Mouse (Mus musculus): ENCODE results near the gene Sem1. TPM values are rescaled to one million over a fixed set of nuclear protein-coding genes. Genes with fewer than 3 reads are reported as not detected.
A peak's percentile ranks its signal among the peaks of the same experiment; 100 is the strongest.

Gene Sem1
- polyA plus RNA-seq (2012; rRNA removed): 62.3 and 62.7 TPM in 2 replicates

DNA sequence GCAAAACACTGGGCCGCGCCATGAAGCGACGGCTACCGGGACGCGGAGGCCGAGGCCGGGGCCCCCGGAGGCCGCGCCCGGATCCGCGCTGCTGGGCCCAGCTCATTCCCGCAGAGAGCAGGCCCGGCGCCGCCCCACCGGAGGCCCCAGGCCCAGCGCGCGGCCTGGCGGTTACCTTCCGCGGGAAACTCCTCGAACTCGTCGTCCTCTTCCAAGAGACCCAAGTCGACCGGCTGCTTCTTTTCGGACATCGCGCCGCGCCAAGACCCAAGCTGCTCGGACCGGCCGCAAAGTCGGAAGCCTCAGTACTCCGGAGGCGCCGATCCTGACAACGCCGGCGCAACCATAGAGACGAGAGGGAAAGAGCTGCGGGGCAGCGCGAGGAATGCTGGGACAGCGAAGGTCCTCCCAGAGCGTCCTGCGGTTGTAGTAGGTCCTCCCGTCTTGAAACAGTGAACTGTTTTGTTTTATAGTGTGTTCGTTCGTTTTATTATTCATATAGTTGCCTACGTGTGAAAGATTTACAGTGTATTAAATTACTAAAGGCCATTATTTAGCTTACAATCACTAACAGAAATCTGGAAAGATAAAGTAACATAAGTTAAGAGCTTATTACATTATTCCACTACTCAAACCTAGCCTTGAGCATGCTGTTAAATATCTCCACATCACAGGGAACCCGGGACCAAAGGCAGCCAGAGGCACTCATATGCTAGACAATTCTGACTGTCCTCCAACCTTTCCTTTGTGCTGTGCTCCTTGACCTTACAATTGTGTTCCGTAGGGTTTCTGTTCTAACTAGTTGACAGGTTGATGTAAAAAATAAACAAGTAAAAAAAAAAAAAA, at the start of gene Sem1:
Gene Sem1 (minus strand): TSS at position 360 of the 846 bp plus-strand sequence.
- Histone ChIP-seq H3K4me1 (ENCODE audit: control insufficient read depth, insufficient read depth, low read length) (no peaks in the 10 kb centered on the region; the same call in 1 of the 2 replicates), H3K4me3 (replicated peaks; ENCODE audit: insufficient read depth, low read depth, low read length) (peak within 1 kb of the TSS; percentile 91), H3K27ac (ENCODE audit: insufficient read depth, low read length) (peak within 1 kb of the TSS; percentile 80), H3K27me3 (ENCODE audit: control insufficient read depth, insufficient read depth, low read length) (no peaks in the 10 kb centered on the region; the same call in 1 of the 2 replicates)
- 1% methylated on average over 59 of the region's 59 CpGs for WGBS
- TF ChIP-seq CTCF (IDR thresholded peaks at IDR 0.05; ENCODE audit: borderline replicate concordance, insufficient read depth, low read depth, low read length) (no peak), POLR2A (IDR thresholded peaks at IDR 0.05; ENCODE audit: borderline replicate concordance, insufficient read depth, low read length) (peak; percentile 63; the same call in 1 of the 2 replicates)
- peak; percentile 89 to 93 for DNase-seq

DNA sequence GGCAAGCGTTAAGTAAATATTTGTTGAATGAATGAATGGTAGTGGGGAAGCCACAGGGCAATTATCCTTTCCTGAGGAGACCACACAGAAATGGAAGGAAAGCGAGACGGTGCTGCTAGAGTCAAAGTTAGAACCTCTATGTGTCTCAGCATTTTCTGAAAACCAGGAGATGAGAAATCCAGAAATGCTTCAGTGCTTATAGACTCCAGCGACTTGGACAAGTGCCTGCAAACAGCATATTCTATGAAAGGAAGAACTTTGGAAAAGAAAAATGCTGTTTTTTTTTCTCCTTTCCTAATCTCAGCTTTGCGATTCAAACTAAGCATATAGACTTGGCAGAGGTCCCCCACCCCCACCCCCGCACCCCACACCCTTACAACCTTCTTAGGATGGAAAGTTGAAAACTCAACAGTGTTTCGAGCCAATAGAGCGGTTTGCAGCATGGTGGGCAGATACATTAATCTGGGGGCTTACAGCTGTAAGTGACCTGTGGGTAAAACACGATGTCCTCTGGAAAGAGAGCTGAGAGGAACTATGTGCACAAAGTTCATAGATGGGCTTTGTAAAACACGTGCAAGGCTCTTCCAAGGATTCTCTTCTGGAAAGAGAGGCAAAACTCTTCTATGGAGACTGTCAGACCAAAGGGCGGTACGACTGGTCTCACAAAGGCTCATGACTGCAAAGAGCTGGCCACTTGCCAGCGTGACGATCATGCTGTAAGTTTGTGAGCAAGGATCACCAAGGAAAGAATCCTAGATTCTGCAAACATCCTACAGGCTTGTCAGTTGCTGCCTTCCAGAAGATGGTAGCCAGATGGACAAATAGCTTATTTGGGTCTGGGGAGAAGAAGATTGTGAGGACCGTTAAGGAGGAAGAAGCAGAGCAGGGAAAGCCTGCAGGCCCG, 44.6 kb upstream of the Sem1 start:
- TF ChIP-seq POLR2A (IDR thresholded peaks at IDR 0.05; ENCODE audit: borderline replicate concordance, insufficient read depth, low read length) (no peak), CTCF (IDR thresholded peaks at IDR 0.05; ENCODE audit: borderline replicate concordance, insufficient read depth, low read depth, low read length) (no peak)
- H3K4me1 ChIP-seq (ENCODE audit: control insufficient read depth, insufficient read depth, low read length): no peaks in the 10 kb centered on the region
- WGBS: 50% methylated on average over 16 of the region's 16 CpGs
- H3K27ac ChIP-seq (ENCODE audit: insufficient read depth, low read length): 0 out of 2 replicates have a peak overlapping the region, but pooled peaks have one; percentile 30
- DNase-seq: peak; percentile 9 to 16
- H3K4me3 ChIP-seq (replicated peaks; ENCODE audit: insufficient read depth, low read depth, low read length): no peak overlapping the region
- H3K27me3 ChIP-seq (ENCODE audit: control insufficient read depth, insufficient read depth, low read length): no peaks in the 10 kb centered on the region

GRCm38 (mm10) chr6:6603561-6604544, 25.4 kb upstream of the Sem1 start:
- no peak overlapping the region for H3K27ac ChIP-seq (ENCODE audit: insufficient read depth, low read length)
- no peaks in the 10 kb centered on the region for H3K4me1 ChIP-seq (ENCODE audit: control insufficient read depth, insufficient read depth, low read length)
- TF ChIP-seq CTCF (IDR thresholded peaks at IDR 0.05; ENCODE audit: borderline replicate concordance, insufficient read depth, low read depth, low read length) (no peak), POLR2A (IDR thresholded peaks at IDR 0.05; ENCODE audit: borderline replicate concordance, insufficient read depth, low read length) (no peak)
- no peaks in the 10 kb centered on the region for H3K27me3 ChIP-seq (ENCODE audit: control insufficient read depth, insufficient read depth, low read length)
- 14% methylated on average over 8 of the region's 8 CpGs for WGBS
- no peak for DNase-seq
- H3K4me3 ChIP-seq (replicated peaks; ENCODE audit: insufficient read depth, low read depth, low read length): no peak overlapping the region

- Histone ChIP-seq H3K4me1 (ENCODE audit: control insufficient read depth, insufficient read depth, low read length) (no peaks in the 10 kb centered on the region), H3K4me3 (replicated peaks; ENCODE audit: insufficient read depth, low read depth, low read length) (no peak overlapping the region), H3K27me3 (ENCODE audit: control insufficient read depth, insufficient read depth, low read length) (no peaks in the 10 kb centered on the region), H3K27ac (ENCODE audit: insufficient read depth, low read length) (no peak overlapping the region)
- no peak for DNase-seq
- WGBS: 76% methylated on average over 2 of the region's 2 CpGs
- TF ChIP-seq CTCF (IDR thresholded peaks at IDR 0.05; ENCODE audit: borderline replicate concordance, insufficient read depth, low read depth, low read length): no peak
- no peak for TF ChIP-seq POLR2A (IDR thresholded peaks at IDR 0.05; ENCODE audit: borderline replicate concordance, insufficient read depth, low read length)
Measured at GRCm38 (mm10) chr6:6586313-6586712, 7.8 kb upstream of the Sem1 start.

DNA sequence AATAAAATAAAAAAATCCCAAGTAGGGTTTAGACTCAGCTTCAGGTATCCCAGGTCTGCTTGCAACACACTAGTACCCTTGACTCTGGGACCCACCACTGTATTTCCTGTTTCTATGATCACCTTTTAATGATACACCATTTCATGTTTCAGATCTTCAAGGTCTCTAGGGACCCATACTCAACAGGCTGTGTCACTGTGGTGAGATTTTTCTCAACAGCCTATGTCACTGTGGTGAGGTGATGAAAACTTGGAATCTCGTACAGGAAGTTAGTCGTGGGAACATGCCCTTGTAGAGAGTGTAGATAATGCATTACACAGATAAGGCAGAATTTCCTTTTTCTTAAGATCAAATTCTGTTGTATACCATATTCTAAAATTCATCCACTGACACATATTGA, 3.4 kb upstream of the Sem1 start:
- 86% methylated on average over 2 of the region's 2 CpGs for WGBS
- H3K27ac ChIP-seq (ENCODE audit: insufficient read depth, low read length): no peak overlapping the region
- no peaks in the 10 kb centered on the region; the same call in 1 of the 2 replicates for H3K4me1 ChIP-seq (ENCODE audit: control insufficient read depth, insufficient read depth, low read length)
- H3K27me3 ChIP-seq (ENCODE audit: control insufficient read depth, insufficient read depth, low read length): no peaks in the 10 kb centered on the region; the same call in 1 of the 2 replicates
- DNase-seq: no peak
- no peak overlapping the region for H3K4me3 ChIP-seq (replicated peaks; ENCODE audit: insufficient read depth, low read depth, low read length)
- no peak for TF ChIP-seq CTCF (IDR thresholded peaks at IDR 0.05; ENCODE audit: borderline replicate concordance, insufficient read depth, low read depth, low read length)
- TF ChIP-seq POLR2A (IDR thresholded peaks at IDR 0.05; ENCODE audit: borderline replicate concordance, insufficient read depth, low read length): no peak

DNA sequence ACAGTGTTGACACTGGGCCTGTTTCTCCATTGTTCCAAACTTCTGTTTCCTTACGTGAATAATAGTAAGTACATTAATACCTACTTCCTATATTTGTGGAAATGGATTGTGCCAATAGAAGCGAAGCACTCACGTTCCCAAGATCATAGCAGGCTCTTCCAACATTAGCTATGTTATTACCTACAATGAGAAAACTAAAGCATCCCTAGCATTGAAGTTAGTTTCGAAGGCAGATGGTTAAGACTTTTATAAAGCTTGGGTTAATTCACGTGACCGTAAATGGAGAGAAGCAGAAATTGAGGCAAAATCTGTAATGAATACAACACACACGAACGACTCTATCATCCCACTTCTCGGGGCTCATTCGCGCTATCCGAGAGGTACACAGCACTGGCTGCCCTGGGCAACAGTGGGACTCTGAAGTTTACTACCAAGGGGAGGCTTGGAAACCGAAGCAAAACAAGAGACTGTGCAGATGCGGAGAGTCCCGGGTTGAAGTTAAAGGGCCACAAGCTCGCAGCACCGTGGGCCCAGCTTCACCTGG, 650 bp downstream of the Sem1 start:
- Histone ChIP-seq H3K4me1 (ENCODE audit: control insufficient read depth, insufficient read depth, low read length) (no peaks in the 10 kb centered on the region; the same call in 1 of the 2 replicates), H3K27ac (ENCODE audit: insufficient read depth, low read length) (peak overlapping the region; percentile 80), H3K27me3 (ENCODE audit: control insufficient read depth, insufficient read depth, low read length) (no peaks in the 10 kb centered on the region; the same call in 1 of the 2 replicates), H3K4me3 (replicated peaks; ENCODE audit: insufficient read depth, low read depth, low read length) (peak overlapping the region; percentile 91)
- WGBS: 2% methylated on average over 17 of the region's 17 CpGs
- TF ChIP-seq POLR2A (IDR thresholded peaks at IDR 0.05; ENCODE audit: borderline replicate concordance, insufficient read depth, low read length): no peak
- TF ChIP-seq CTCF (IDR thresholded peaks at IDR 0.05; ENCODE audit: borderline replicate concordance, insufficient read depth, low read depth, low read length): no peak
- no peak for DNase-seq

Measured in cerebellum, adult 2 months (tissue).